Mouse (Mus musculus) midbrain, embryonic 12.5 days (tissue): ENCODE data around the gene Vhl. TPM values are rescaled to one million over a fixed set of nuclear protein-coding genes. Genes with fewer than 3 reads are reported as not detected.

ENCODE experiments used
- ATAC-seq: fragments of 200-750 bp; cut with Nextera tagmentation; 2 replicates; pipeline ENCODE4 v1.8.0; 2017; ENCODE audit warnings: low read depth, moderate TSS enrichment, moderate library complexity; ENCODE audit not compliant: low FRiP score
- H3K27ac ChIP-seq: fragments of 300-500 bp; sonication (generic); replicated peaks from 2 replicates; pipeline ENCODE4 v1.5.1; 2016; ENCODE audit warnings: mild to moderate bottlenecking
- H3K27me3 ChIP-seq: fragments of 300-500 bp; sonication (generic); 2 replicates; pipeline ENCODE4 v1.6.1; 2016; ENCODE audit warnings: mild to moderate bottlenecking
- H3K36me3 ChIP-seq: fragments of 300-500 bp; sonication (generic); 2 replicates; pipeline ENCODE4 v1.6.1; 2016
- H3K4me1 ChIP-seq: fragments of 300-500 bp; sonication (generic); 2 replicates; pipeline ENCODE4 v1.6.1; 2016
- H3K4me2 ChIP-seq: fragments of 300-500 bp; sonication (generic); replicated peaks from 2 replicates; pipeline ENCODE4 v1.6.1; 2016; ENCODE audit warnings: mild to moderate bottlenecking, moderate library complexity
- H3K4me3 ChIP-seq: fragments of 300-500 bp; sonication (generic); 2 replicates; pipeline ENCODE4 v1.5.1; 2016; ENCODE audit warnings: mild to moderate bottlenecking
- H3K9ac ChIP-seq: fragments of 300-500 bp; sonication (generic); replicated peaks from 2 replicates; pipeline ENCODE4 v1.6.1; 2016; ENCODE audit warnings: mild to moderate bottlenecking, moderate library complexity
- H3K9me3 ChIP-seq: fragments of 300-500 bp; sonication (generic); 2 replicates; pipeline ENCODE4 v1.6.1; 2016; ENCODE audit warnings: mild to moderate bottlenecking
- WGBS: fragments of 180-500 bp; shearing (Covaris S2); methylation state at CpG from one replicate; pipeline ENCODE4 v1.1.7; 2016; 5-methylcytosine and 5-hydroxymethylcytosine counted together
- polyA plus RNA-seq: library from polyadenylated mRNA; unstranded; fragments of >200 nt; fragmentation: Nextera tagmentation; extraction: Ambion mirVana; gene quantifications from 2 replicates; pipeline ENCODE4 v1.2.1, GENCODE M21; 2016

Gene Vhl
- polyA plus RNA-seq, 1 experiment from 2014 or later, result 55.1 TPM

DNA sequence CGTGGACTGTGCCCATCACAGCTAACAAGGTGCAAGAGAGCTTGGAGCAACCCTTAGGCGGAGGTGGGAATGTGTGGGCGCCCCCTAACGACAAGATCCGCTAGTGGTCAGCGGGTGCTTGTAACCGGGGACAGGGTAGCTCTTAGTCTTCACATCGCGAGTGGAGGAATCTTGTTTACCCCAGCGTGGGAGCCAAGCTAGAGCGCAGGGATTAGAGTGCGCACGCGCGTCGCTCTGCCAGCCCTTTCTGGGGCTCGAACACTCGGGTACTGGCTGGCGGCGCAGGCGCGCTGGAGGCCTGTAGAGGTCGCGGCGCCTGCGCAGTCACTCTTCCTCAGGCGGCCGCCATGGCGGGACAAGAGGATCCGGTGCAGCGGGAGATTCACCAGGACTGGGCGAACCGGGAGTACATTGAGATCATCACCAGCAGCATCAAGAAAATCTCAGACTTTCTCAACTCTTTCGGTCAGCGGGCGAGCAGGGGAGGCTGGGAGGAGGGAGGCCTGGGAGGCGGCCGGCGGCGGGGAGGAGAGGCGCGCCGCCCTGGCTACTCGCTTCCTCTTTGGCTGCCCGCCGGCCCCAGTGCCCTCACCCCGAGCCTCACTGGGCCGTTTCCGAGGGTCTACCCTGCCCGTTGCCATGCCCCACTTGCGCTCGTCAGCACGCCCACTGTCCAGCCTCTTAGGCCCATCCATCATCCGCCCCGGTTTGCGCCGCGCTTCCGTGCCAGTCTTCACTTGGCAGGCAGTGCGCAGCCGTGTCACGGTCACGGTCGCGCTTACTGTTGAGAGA lies 19.1 kb upstream of the Vhl start, which contains the start of gene Brk1:
TSS of gene Brk1 (plus strand) at position 341 of the 792 bp plus-strand sequence.
- no peaks in the 10 kb centered on the region for H3K27me3 ChIP-seq
- H3K9me3 ChIP-seq, result no peaks in the 10 kb centered on the region
- peak within 1 kb of the TSS; percentile 93 for H3K9ac ChIP-seq
- peak; percentile 92 for ATAC-seq
- peak within 1 kb of the TSS; percentile 95 for H3K4me3 ChIP-seq
- under 1% methylated on average over 65 of the region's 65 CpGs for WGBS
- H3K27ac ChIP-seq, result peak within 1 kb of the TSS; percentile 72
- peak within 1 kb of the TSS; percentile 89 for H3K4me2 ChIP-seq
- H3K36me3 ChIP-seq, result no peaks in the 10 kb centered on the region
- peaks cover 28% of the 10 kb centered on the region for H3K4me1 ChIP-seq

DNA sequence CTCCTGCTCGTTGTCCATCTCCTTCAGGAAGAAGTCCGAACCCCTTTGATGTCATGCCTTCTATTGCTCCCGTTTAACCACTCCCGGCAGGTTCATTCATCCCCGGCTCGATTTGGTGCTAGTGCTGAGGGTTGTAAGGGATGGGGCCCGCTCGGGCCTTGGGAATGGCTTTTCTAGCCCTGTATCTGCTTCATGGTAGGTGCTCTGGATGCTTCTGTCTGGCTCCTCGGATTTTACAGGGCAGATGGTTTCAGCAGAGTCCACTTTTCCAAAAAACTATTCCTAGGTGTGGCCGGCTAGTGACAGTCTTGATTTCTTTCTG lies 18.6 kb upstream of the Vhl start:
- Histone ChIP-seq H3K27ac (peak overlapping the region; percentile 72), H3K4me2 (peak overlapping the region; percentile 89), H3K4me3 (peak overlapping the region; percentile 95), H3K9me3 (no peaks in the 10 kb centered on the region), H3K4me1 (peaks cover 26% of the 10 kb centered on the region), H3K9ac (peak overlapping the region; percentile 93), H3K27me3 (no peaks in the 10 kb centered on the region), H3K36me3 (no peaks in the 10 kb centered on the region)
- ATAC-seq, result no peak
- WGBS, result 7% methylated on average over 10 of the region's 10 CpGs

DNA sequence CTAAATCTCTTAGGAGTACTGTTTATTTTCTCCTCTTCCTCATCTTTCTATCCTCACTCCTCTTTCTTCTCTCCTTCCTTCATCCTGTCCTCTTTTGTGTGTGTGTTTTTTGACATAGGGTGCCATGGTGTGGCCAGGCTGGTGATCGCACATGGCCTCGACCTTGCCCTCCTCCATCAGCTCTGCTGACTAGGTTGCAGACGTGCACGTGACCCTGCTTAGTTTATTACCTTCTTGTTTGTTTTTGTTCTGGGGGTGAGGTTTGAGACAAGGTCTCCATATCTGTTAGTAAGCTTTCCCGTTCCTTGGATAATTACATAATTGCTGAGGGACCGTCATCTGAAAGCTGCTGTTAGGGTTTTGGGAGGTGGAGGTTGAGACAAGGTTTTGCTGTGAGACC lies 14.9 kb upstream of the Vhl start:
- H3K9me3 ChIP-seq, result no peaks in the 10 kb centered on the region
- no peak overlapping the region for H3K4me2 ChIP-seq
- no peak overlapping the region for H3K9ac ChIP-seq
- peaks cover 21% of the 10 kb centered on the region for H3K4me1 ChIP-seq
- no peak overlapping the region for H3K27ac ChIP-seq
- ATAC-seq, result no peak
- no peaks in the 10 kb centered on the region for H3K27me3 ChIP-seq
- H3K4me3 ChIP-seq, result no peak overlapping the region
- H3K36me3 ChIP-seq, result peaks cover 13% of the 10 kb centered on the region
- 92% methylated on average over 6 of the region's 6 CpGs for WGBS

DNA sequence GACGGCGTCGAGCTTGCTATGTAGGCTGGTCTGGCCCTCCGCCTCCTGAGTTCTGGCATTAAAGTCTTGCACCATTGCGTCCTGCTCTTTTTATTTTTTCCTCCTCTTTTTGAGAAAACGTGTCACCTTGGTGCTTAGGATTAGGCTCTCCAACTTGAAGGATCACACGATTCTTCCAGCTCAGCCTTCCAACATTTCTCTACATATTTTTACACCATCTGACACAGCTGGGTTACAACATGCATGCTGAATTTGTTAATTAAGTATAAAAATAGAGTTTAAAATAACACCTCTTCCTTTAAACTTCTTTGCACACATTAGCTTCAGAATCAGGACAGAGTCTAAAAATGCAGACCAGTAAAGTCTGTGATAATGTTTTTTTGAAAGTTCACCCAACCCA lies 14.5 kb upstream of the Vhl start:
- H3K27ac ChIP-seq, result no peak overlapping the region
- 96% methylated on average over 7 of the region's 7 CpGs for WGBS
- H3K9ac ChIP-seq, result no peak overlapping the region
- no peak overlapping the region for H3K4me2 ChIP-seq
- peaks cover 20% of the 10 kb centered on the region for H3K4me1 ChIP-seq
- H3K9me3 ChIP-seq, result no peaks in the 10 kb centered on the region
- H3K36me3 ChIP-seq, result peaks cover 18% of the 10 kb centered on the region
- no peak overlapping the region for H3K4me3 ChIP-seq
- H3K27me3 ChIP-seq, result no peaks in the 10 kb centered on the region
- ATAC-seq, result no peak

DNA sequence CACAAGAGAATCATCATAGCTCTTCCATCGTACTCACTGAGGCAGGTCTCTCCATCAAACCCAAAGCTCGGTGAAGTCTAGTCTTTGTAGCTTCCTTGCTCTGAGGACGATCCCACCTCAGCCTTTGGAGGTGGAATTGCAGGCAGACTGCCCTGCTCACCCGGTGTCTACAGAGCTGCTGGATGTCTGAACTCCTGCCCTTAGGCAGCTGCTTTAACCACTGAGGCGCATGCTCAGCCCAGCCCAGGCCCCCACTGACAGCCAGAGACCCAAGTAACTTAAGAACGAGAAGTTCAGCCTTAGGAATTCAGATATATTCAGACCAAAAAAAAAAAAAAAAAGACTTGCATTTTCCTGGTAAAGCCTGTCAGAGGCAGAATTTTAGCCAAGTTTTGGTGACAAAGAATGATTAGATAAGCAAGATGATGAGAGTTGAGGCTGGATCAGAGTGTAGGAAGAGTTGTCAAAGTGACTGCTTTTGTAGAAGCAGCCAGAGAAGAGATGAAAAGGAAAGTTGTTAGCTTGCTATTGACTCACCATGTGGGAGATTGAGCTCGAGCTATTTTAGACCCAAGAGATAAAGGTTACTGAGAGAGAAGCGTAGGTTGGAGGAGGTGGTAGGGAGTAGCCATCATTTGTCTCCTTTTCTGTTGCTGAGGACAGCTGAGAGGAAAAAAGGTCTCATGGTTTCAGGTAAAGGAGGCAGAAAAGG lies 11.3 kb upstream of the Vhl start:
- ATAC-seq, result no peak
- Histone ChIP-seq H3K4me2 (no peak overlapping the region), H3K9me3 (no peaks in the 10 kb centered on the region), H3K4me3 (no peak overlapping the region), H3K27me3 (no peaks in the 10 kb centered on the region), H3K4me1 (no peaks in the 10 kb centered on the region), H3K27ac (no peak overlapping the region), H3K9ac (no peak overlapping the region), H3K36me3 (peaks cover 49% of the 10 kb centered on the region)
- 93% methylated on average over 8 of the region's 8 CpGs for WGBS

DNA sequence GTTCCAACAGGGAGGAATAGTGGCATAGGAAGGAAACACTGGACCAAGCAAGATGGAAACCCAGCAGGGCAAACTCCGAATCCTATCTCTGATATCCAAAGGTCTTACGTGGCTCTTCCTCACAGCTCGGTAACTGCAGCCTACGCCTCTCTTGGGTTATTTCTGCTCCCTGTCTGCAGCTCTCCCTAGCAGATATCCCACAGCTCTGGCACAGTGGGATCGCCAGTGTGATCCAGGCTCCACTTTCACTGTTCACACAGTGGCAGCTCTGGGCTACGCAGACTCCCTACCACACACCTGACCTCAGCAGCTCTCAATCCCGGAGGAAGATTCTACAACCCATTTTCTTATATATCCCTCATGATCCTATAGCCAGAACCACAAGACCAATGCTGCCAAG lies 9.6 kb upstream of the Vhl start:
- 99% methylated on average over 7 of the region's 7 CpGs for WGBS
- H3K27ac ChIP-seq, result no peak overlapping the region
- no peaks in the 10 kb centered on the region for H3K9me3 ChIP-seq
- H3K4me3 ChIP-seq, result no peak overlapping the region
- no peak overlapping the region for H3K4me2 ChIP-seq
- ATAC-seq, result no peak
- no peaks in the 10 kb centered on the region for H3K4me1 ChIP-seq
- H3K27me3 ChIP-seq, result no peaks in the 10 kb centered on the region
- peaks cover 55% of the 10 kb centered on the region for H3K36me3 ChIP-seq
- no peak overlapping the region for H3K9ac ChIP-seq

DNA sequence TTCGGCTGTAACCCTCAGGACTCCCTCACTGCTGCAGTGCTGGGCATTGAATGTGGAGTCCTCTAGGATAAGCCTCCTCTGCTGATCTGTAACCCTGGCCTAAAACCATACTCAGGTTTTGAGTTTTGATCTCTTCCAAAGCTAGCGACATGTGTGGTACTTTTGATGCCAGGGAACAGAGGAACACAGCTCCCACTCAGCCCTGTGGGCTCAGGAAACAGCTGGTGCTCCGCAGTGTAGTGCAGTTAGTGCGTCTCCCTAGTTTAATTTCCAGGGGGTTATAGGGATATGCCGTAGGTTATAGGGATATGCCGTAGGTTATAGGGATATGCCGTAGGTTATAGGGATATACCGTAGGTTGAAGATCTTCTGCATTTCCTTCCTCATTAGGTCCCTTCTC lies 8.8 kb upstream of the Vhl start:
- Histone ChIP-seq H3K27ac (no peak overlapping the region), H3K9ac (no peak overlapping the region), H3K4me2 (no peak overlapping the region), H3K9me3 (no peaks in the 10 kb centered on the region), H3K4me1 (no peaks in the 10 kb centered on the region), H3K4me3 (no peak overlapping the region), H3K36me3 (peaks cover 55% of the 10 kb centered on the region), H3K27me3 (no peaks in the 10 kb centered on the region)
- 97% methylated on average over 8 of the region's 8 CpGs for WGBS
- ATAC-seq, result no peak

DNA sequence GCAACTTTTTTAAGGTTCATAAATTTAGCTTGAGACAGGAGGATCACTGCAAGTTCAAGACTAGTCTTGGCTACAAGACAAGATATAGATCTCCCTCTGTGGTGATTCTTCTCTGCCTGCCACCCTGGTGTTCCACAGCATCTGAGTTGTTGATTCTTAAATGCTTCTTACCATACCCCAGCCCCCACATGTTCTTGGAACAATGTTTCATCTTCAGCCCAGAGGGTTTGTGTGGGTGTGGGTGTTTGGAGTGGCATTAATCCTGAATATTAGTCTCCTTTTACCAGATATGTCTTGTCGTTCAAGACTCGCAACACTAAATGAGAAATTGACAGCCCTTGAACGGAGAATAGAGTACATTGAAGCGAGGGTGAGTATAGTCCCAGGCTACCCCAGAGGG lies 8.3 kb upstream of the Vhl start:
- no peak overlapping the region for H3K27ac ChIP-seq
- no peaks in the 10 kb centered on the region for H3K27me3 ChIP-seq
- H3K9me3 ChIP-seq, result no peaks in the 10 kb centered on the region
- no peak overlapping the region for H3K4me2 ChIP-seq
- H3K4me1 ChIP-seq, result no peaks in the 10 kb centered on the region
- H3K4me3 ChIP-seq, result no peak overlapping the region
- H3K9ac ChIP-seq, result no peak overlapping the region
- peaks cover 55% of the 10 kb centered on the region for H3K36me3 ChIP-seq
- ATAC-seq, result no peak
- 97% methylated on average over 4 of the region's 4 CpGs for WGBS

DNA sequence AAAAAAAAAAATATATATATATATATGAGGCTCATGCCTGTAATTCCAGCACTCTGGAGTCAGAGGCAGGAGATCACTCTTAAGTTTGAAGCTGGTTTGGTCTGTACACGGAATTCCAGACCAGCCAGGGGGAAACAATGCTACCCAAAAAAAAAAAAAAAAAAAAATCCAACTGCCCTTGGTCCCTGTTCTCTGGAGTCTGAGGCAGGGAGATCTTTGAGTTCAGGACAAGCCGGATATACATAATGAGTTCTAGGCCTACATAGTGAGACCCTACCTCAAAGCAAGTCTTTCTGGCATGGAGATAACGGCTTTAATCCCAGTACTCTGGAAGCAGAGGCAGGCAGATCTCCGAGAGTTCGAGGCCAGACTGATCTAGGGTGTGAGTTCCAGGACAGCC lies 373 bp upstream of the Vhl start:
- no peaks in the 10 kb centered on the region for H3K9me3 ChIP-seq
- no peak overlapping the region for H3K9ac ChIP-seq
- 72% methylated on average over 5 of the region's 5 CpGs for WGBS
- ATAC-seq, result peak; percentile 25
- no peaks in the 10 kb centered on the region for H3K27me3 ChIP-seq
- H3K36me3 ChIP-seq, result peaks cover 15% of the 10 kb centered on the region
- peak overlapping the region; percentile 72 for H3K4me3 ChIP-seq
- peaks cover 20% of the 10 kb centered on the region for H3K4me1 ChIP-seq
- no peak overlapping the region for H3K27ac ChIP-seq
- peak overlapping the region; percentile 78 for H3K4me2 ChIP-seq

DNA sequence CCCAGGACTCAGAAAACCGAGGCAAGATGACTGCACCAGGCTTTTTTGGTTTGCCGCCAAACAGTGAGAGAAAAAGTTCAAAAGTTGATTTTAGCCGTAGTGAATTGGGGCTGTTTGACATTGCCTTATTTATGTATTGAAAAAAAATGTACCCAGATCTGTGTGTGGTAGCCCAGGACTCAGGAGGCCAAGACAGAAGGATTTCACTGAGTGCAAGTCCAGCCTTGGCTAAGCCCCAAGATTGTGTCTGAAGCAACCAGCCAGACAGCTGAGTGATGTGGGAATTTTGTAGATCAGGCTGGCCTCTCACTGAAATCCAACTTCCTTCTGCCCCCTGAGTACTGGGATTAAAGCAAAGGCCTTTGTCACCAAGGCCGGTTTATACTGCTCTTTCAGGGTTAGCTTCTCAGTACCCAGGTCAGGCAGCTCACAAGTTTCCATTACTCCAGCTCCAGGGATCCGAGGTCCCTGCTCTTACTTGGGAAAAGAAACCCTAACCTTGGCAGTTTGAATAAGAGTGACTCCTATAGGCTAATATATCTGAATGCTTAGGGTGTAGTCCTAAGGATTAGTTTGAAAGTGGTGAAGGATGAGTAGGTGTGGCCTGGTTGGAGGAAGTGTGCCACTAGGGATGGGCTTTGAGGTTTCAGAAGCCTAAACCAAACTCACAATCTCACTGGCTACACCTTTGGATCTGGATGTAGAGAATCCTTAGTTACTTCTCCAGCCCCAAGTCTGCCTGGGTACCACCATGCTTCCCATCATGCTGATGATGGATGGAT lies 1.4 kb downstream of the Vhl start:
- H3K9ac ChIP-seq, result peak overlapping the region; percentile 81
- no peak overlapping the region for H3K27ac ChIP-seq
- H3K4me3 ChIP-seq, result peak overlapping the region; percentile 72
- ATAC-seq, result no peak
- peaks cover 29% of the 10 kb centered on the region for H3K36me3 ChIP-seq
- peak overlapping the region; percentile 78 for H3K4me2 ChIP-seq
- H3K4me1 ChIP-seq, result peaks cover 20% of the 10 kb centered on the region
- WGBS, result 53% methylated on average over 5 of the region's 5 CpGs
- no peaks in the 10 kb centered on the region for H3K27me3 ChIP-seq
- H3K9me3 ChIP-seq, result no peaks in the 10 kb centered on the region

DNA sequence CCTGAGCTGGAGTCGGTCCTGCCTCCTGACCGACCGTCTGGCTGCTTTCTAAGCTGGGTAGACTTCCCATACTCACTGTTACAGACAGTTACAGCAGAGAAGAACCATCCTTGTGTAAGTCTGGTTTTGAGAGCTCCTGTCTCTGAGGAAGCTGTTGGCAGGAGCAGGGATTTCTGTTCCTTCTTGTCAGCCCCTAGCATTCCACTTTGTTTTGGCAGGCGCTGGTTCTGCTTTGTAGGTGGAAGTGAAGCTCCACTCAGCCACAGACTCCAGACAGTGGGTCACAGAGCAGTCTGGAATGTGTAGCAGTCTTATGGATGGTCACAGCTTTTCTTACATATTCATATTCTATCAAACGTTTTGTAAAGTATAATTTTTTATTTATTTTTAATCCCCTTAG lies 6.6 kb downstream of the Vhl start:
- no peak for ATAC-seq
- no peak overlapping the region for H3K4me3 ChIP-seq
- H3K36me3 ChIP-seq, result peaks cover 63% of the 10 kb centered on the region
- WGBS, result 85% methylated on average over 5 of the region's 5 CpGs
- H3K4me1 ChIP-seq, result peaks cover 11% of the 10 kb centered on the region
- no peak overlapping the region for H3K4me2 ChIP-seq
- H3K27me3 ChIP-seq, result no peaks in the 10 kb centered on the region
- no peak overlapping the region for H3K27ac ChIP-seq
- H3K9ac ChIP-seq, result no peak overlapping the region
- H3K9me3 ChIP-seq, result no peaks in the 10 kb centered on the region

DNA sequence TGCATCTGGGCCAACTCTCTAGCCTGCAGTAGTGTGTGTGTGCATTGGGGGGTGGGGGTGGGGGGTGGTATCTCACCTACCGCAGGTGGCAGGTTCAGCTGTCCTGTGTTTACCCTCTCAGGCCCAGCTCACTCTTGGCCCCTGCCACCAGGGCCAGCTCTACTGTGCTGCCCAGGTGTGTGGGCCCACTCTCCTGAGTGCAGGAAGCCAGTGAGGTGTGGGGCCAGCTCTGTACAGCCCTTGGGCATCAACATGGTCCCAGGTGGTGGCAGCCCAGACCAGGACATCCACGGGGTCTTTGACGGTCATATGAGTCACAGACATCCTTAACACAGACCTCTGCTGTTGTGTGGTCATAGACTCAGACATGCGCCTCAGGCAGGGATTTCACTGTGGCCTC lies 9.1 kb downstream of the Vhl start:
- H3K9me3 ChIP-seq, result no peaks in the 10 kb centered on the region
- ATAC-seq, result no peak
- H3K36me3 ChIP-seq, result peaks cover 53% of the 10 kb centered on the region
- no peak overlapping the region for H3K27ac ChIP-seq
- 95% methylated on average over 4 of the region's 4 CpGs for WGBS
- no peak overlapping the region for H3K4me3 ChIP-seq
- no peak overlapping the region for H3K9ac ChIP-seq
- H3K27me3 ChIP-seq, result no peaks in the 10 kb centered on the region
- H3K4me1 ChIP-seq, result no peaks in the 10 kb centered on the region
- H3K4me2 ChIP-seq, result no peak overlapping the region
